Mouse (Mus musculus): ENCODE data around the gene Pitpnc1.

The Pitpnc1 gene

GRCm38 (mm10) chr11:107468252-107469030, 2.1 kb downstream of the Pitpnc1 start:
- peak in 1 of 2 experiments; percentile 16 for DNase-seq (ENCODE audit: inconsistent age in 2 of 2, low spot score in 1 of 2)

- DNase-seq (ENCODE audit: inconsistent age in 2 of 2, low spot score in 1 of 2): no peak
Measured at GRCm38 (mm10) chr11:107466611-107467391, 3.7 kb downstream of the Pitpnc1 start.

GRCm38 (mm10) chr11:107465969-107466368, 4.5 kb downstream of the Pitpnc1 start:
- DNase-seq (ENCODE audit: inconsistent age in 2 of 2, low spot score in 1 of 2): no peak

- DNase-seq (ENCODE audit: inconsistent age in 2 of 2, low spot score in 1 of 2): no peak
Measured at GRCm38 (mm10) chr11:107465041-107465440, 5.5 kb downstream of the Pitpnc1 start.

GRCm38 (mm10) chr11:107464141-107464540, 6.4 kb downstream of the Pitpnc1 start:
- DNase-seq (ENCODE audit: inconsistent age in 2 of 2, low spot score in 1 of 2): peak in 1 of 2 experiments; percentile 47

- peak in 1 of 2 experiments; percentile 30 for DNase-seq (ENCODE audit: inconsistent age in 2 of 2, low spot score in 1 of 2)
Measured at GRCm38 (mm10) chr11:107463251-107463681, 7.2 kb downstream of the Pitpnc1 start.

GRCm38 (mm10) chr11:107462478-107462877, 8.0 kb downstream of the Pitpnc1 start:
- DNase-seq (ENCODE audit: inconsistent age in 2 of 2, low spot score in 1 of 2): no peak

- DNase-seq (ENCODE audit: inconsistent age in 2 of 2, low spot score in 1 of 2): no peak
Measured at GRCm38 (mm10) chr11:107459828-107460227, 10.7 kb downstream of the Pitpnc1 start.

GRCm38 (mm10) chr11:107458986-107459385, 11.5 kb downstream of the Pitpnc1 start:
- no peak for DNase-seq (ENCODE audit: inconsistent age in 2 of 2, low spot score in 1 of 2)

GRCm38 (mm10) chr11:107458286-107458685, 12.2 kb downstream of the Pitpnc1 start:
- DNase-seq (ENCODE audit: inconsistent age in 2 of 2, low spot score in 1 of 2): peak in 1 of 2 experiments; percentile 69

- no peak for DNase-seq (ENCODE audit: inconsistent age in 2 of 2, low spot score in 1 of 2)
Measured at GRCm38 (mm10) chr11:107457282-107457681, 13.2 kb downstream of the Pitpnc1 start.

- no peak for DNase-seq (ENCODE audit: inconsistent age in 2 of 2, low spot score in 1 of 2)
Measured at GRCm38 (mm10) chr11:107454546-107455462, 15.7 kb downstream of the Pitpnc1 start.

GRCm38 (mm10) chr11:107452053-107452452, 18.4 kb downstream of the Pitpnc1 start:
- no peak for DNase-seq (ENCODE audit: inconsistent age in 2 of 2, low spot score in 1 of 2)

GRCm38 (mm10) chr11:107451106-107451505, 19.4 kb downstream of the Pitpnc1 start:
- peak in 1 of 2 experiments; percentile 45 for DNase-seq (ENCODE audit: inconsistent age in 2 of 2, low spot score in 1 of 2)

GRCm38 (mm10) chr11:107450097-107450496, 20.4 kb downstream of the Pitpnc1 start:
- peak in 1 of 2 experiments; percentile 49 for DNase-seq (ENCODE audit: inconsistent age in 2 of 2, low spot score in 1 of 2)

- no peak for DNase-seq (ENCODE audit: inconsistent age in 2 of 2, low spot score in 1 of 2)
Measured at GRCm38 (mm10) chr11:107449169-107449910, 21.2 kb downstream of the Pitpnc1 start.

GRCm38 (mm10) chr11:107447915-107448314, 22.6 kb downstream of the Pitpnc1 start:
- DNase-seq (ENCODE audit: inconsistent age in 2 of 2, low spot score in 1 of 2): no peak

GRCm38 (mm10) chr11:107447349-107447748, 23.1 kb downstream of the Pitpnc1 start:
- no peak for DNase-seq (ENCODE audit: inconsistent age in 2 of 2, low spot score in 1 of 2)

- DNase-seq (ENCODE audit: inconsistent age in 2 of 2, low spot score in 1 of 2): no peak
Measured at GRCm38 (mm10) chr11:107446650-107447049, 23.8 kb downstream of the Pitpnc1 start.

GRCm38 (mm10) chr11:107445683-107446082, 24.8 kb downstream of the Pitpnc1 start:
- no peak for DNase-seq (ENCODE audit: inconsistent age in 2 of 2, low spot score in 1 of 2)

All from adrenal gland, adult (tissue).